Mouse (Mus musculus) heart, embryonic 16.5 days (tissue): Measurements from ENCODE around the gene Haus2. TPM values are rescaled to one million over a fixed set of nuclear protein-coding genes. Genes with fewer than 3 reads are reported as not detected.
"Not testable (repeated sequence)": the region's sequence is repeated elsewhere in the genome, so short reads cannot be mapped to it uniquely, and the experiment has no call there.

Source experiments
- ATAC-seq: fragments of 200-750 bp; cut with Nextera tagmentation; replicated peaks from 2 replicates; pipeline ENCODE4 v1.8.0; 2017; ENCODE audit warnings: moderate number of reproducible peaks; ENCODE audit not compliant: insufficient read depth, low FRiP score; ENCODE audit errors: extremely low read depth
- H3K27ac ChIP-seq: fragments of 300-500 bp; sonication (generic); 2 replicates; pipeline ENCODE4 v1.5.1; 2014; ENCODE audit warnings: mild to moderate bottlenecking, low read length, control low read depth, moderate library complexity
- H3K27me3 ChIP-seq: fragments of 300-500 bp; sonication (generic); 2 replicates; pipeline ENCODE4 v1.6.1; 2014; ENCODE audit warnings: low read length, mixed read lengths; ENCODE audit not compliant: control insufficient read depth, insufficient read depth
- H3K36me3 ChIP-seq: fragments of 300-500 bp; sonication (generic); 2 replicates; pipeline ENCODE4 v1.6.1; 2014; ENCODE audit not compliant: control insufficient read depth, insufficient read depth
- H3K4me1 ChIP-seq: fragments of 300-500 bp; sonication (generic); 2 replicates; pipeline ENCODE4 v1.6.1; 2014; ENCODE audit warnings: low read length, mixed read lengths; ENCODE audit not compliant: control insufficient read depth, insufficient read depth
- H3K4me2 ChIP-seq: fragments of 300-500 bp; sonication (generic); 2 replicates; pipeline ENCODE4 v1.6.1; 2014; ENCODE audit warnings: low read depth, mild to moderate bottlenecking, control low read depth, low read length
- H3K4me3 ChIP-seq: fragments of 300-500 bp; sonication (generic); 2 replicates; pipeline ENCODE4 v1.5.1; 2014; ENCODE audit warnings: mild to moderate bottlenecking, control low read depth, low read length
- H3K9ac ChIP-seq: fragments of 300-500 bp; sonication (generic); 2 replicates; pipeline ENCODE4 v1.6.1; 2014; ENCODE audit warnings: low read length, control low read depth
- H3K9me3 ChIP-seq: fragments of 300-500 bp; sonication (generic); replicated peaks from 2 replicates; pipeline ENCODE4 v1.6.1; 2016; ENCODE audit warnings: low read length; ENCODE audit not compliant: control insufficient read depth
- WGBS: fragments of 180-500 bp; shearing (Covaris S2); extraction: QIAGEN DNeasy Blood & Tissue Kit; methylation state at CpG from one replicate; pipeline ENCODE4 v1.1.7; 2014; 5-methylcytosine and 5-hydroxymethylcytosine counted together
- polyA plus RNA-seq: library from polyadenylated mRNA; unstranded; fragments of >200 nt; fragmentation: Nextera tagmentation; extraction: Ambion mirVana; gene quantifications from 2 replicates; pipeline ENCODE4 v1.2.1, GENCODE M21; 2015

The Haus2 gene
- 17.7 and 19.3 TPM in 2 replicates for polyA plus RNA-seq

- H3K9me3 ChIP-seq: no peaks in the 10 kb centered on the region
- WGBS: under 1% methylated on average over 52 of the region's 52 CpGs
- ATAC-seq: peak; percentile 94
These were observed at the start of gene Haus2, which contains the start of gene Lrrc57 for GRCm38 (mm10) chr2:120608830-120609723. TSS of gene Haus2 (plus strand) at chr2:120609383. TSS of gene Lrrc57 (minus strand) at chr2:120609520.

GRCm38 (mm10) chr2:120561524-120561923 is 47.7 kb upstream of the Haus2 start:
- Histone ChIP-seq H3K4me3 (no peak overlapping the region), H3K4me1 (peaks cover 11% of the 10 kb centered on the region), H3K27me3 (no peaks in the 10 kb centered on the region), H3K4me2 (no peak overlapping the region), H3K27ac (no peak overlapping the region), H3K9ac (no peak overlapping the region; the same call in 1 of the 2 replicates), H3K9me3 (no peaks in the 10 kb centered on the region), H3K36me3 (no peaks in the 10 kb centered on the region)
- no peak for ATAC-seq
- 83% methylated on average over 1 of the region's 1 CpGs for WGBS

More at GRCm38 (mm10) chr2:120608830-120609723, at the start of gene Haus2, which contains the start of gene Lrrc57:
- peak within 1 kb of the TSS; percentile 77 for H3K4me2 ChIP-seq
- peaks cover 14% of the 10 kb centered on the region; the same call in 1 of the 2 replicates for H3K36me3 ChIP-seq
- H3K27ac ChIP-seq: peak within 1 kb of the TSS; percentile 82
- no peaks in the 10 kb centered on the region for H3K27me3 ChIP-seq
- H3K4me3 ChIP-seq: peak within 1 kb of the TSS; percentile 71
- H3K9ac ChIP-seq: peak within 1 kb of the TSS; percentile 80
- H3K4me1 ChIP-seq: peaks cover 17% of the 10 kb centered on the region

- H3K36me3 ChIP-seq: no peaks in the 10 kb centered on the region
- peaks cover 14% of the 10 kb centered on the region for H3K4me1 ChIP-seq
- H3K4me2 ChIP-seq: peak overlapping the region; percentile 73
- no peaks in the 10 kb centered on the region for H3K27me3 ChIP-seq
- no peaks in the 10 kb centered on the region for H3K9me3 ChIP-seq
- no peak for ATAC-seq
- peak overlapping the region; percentile 95 for H3K4me3 ChIP-seq
- H3K9ac ChIP-seq: peak overlapping the region; percentile 94
- 18% methylated on average over 9 of the region's 9 CpGs for WGBS
- peak overlapping the region; percentile 65 for H3K27ac ChIP-seq
These were observed 46.3 kb upstream of the Haus2 start for GRCm38 (mm10) chr2:120562859-120563234.

GRCm38 (mm10) chr2:120563235-120563990 is 45.8 kb upstream of the Haus2 start, which contains the start of gene Zfp106:
TSS of gene Zfp106 (minus strand) at chr2:120563843.
- under 1% methylated on average over 50 of the region's 50 CpGs for WGBS
- peaks cover 16% of the 10 kb centered on the region for H3K4me1 ChIP-seq
- H3K27me3 ChIP-seq: no peaks in the 10 kb centered on the region
- H3K4me2 ChIP-seq: peak within 1 kb of the TSS; percentile 73
- H3K9me3 ChIP-seq: no peaks in the 10 kb centered on the region
- no peaks in the 10 kb centered on the region for H3K36me3 ChIP-seq
- H3K9ac ChIP-seq: peak within 1 kb of the TSS; percentile 94
- H3K27ac ChIP-seq: peak within 1 kb of the TSS; percentile 65
- ATAC-seq: peak; percentile 78
- peak within 1 kb of the TSS; percentile 95 for H3K4me3 ChIP-seq

- H3K4me2 ChIP-seq, H3K36me3 ChIP-seq, H3K9me3 ChIP-seq, H3K27ac ChIP-seq, H3K4me3 ChIP-seq, H3K9ac ChIP-seq, H3K27me3 ChIP-seq, ATAC-seq: not testable (repeated sequence)
- 89% methylated on average over 4 of the region's 4 CpGs for WGBS
- peaks cover 24% of the 10 kb centered on the region for H3K4me1 ChIP-seq
These were observed 44.5 kb upstream of the Haus2 start for GRCm38 (mm10) chr2:120564548-120565188.

GRCm38 (mm10) chr2:120565363-120565762 is 43.8 kb upstream of the Haus2 start:
- H3K27me3 ChIP-seq: no peaks in the 10 kb centered on the region

GRCm38 (mm10) chr2:120566886-120567797 is 42.0 kb upstream of the Haus2 start, which contains the start of gene Snap23:
TSS of gene Snap23 (plus strand) at chr2:120567671.
- Histone ChIP-seq H3K4me1 (peaks cover 18% of the 10 kb centered on the region), H3K36me3 (peaks cover 2% of the 10 kb centered on the region; the same call in 1 of the 2 replicates), H3K9ac (peak within 1 kb of the TSS; percentile 86), H3K4me2 (peak within 1 kb of the TSS; percentile 78), H3K4me3 (peak within 1 kb of the TSS; percentile 69), H3K27me3 (no peaks in the 10 kb centered on the region), H3K27ac (peak within 1 kb of the TSS; percentile 94), H3K9me3 (no peaks in the 10 kb centered on the region)
- WGBS: under 1% methylated on average over 42 of the region's 42 CpGs
- peak; percentile 96 for ATAC-seq

More at GRCm38 (mm10) chr2:120565363-120565762, 43.8 kb upstream of the Haus2 start:
- WGBS: 73% methylated on average over 2 of the region's 2 CpGs
- Histone ChIP-seq H3K9me3 (no peaks in the 10 kb centered on the region), H3K4me2 (no peak overlapping the region), H3K9ac (no peak overlapping the region), H3K36me3 (no peaks in the 10 kb centered on the region), H3K4me1 (peaks cover 24% of the 10 kb centered on the region), H3K4me3 (no peak overlapping the region), H3K27ac (no peak overlapping the region)
- no peak for ATAC-seq
